Mouse (Mus musculus) embryonic facial prominence, embryonic 12.5 days (tissue): ENCODE data around the gene Dgkh. TPM values are rescaled to one million over a fixed set of nuclear protein-coding genes. Genes with fewer than 3 reads are reported as not detected.
"Not testable (repeated sequence)": the region's sequence is repeated elsewhere in the genome, so short reads cannot be mapped to it uniquely, and the experiment has no call there.

Experiments
- ATAC-seq: fragments of 200-750 bp; cut with Nextera tagmentation; 2 replicates; pipeline ENCODE4 v1.8.0; 2017; ENCODE audit not compliant: insufficient number of reproducible peaks, insufficient read depth, low FRiP score, low TSS enrichment
- H3K27ac ChIP-seq: fragments of 300-500 bp; sonication (generic); 2 replicates; pipeline ENCODE4 v1.5.1; 2016; ENCODE audit warnings: mild to moderate bottlenecking
- H3K27me3 ChIP-seq: fragments of 300-500 bp; sonication (generic); 2 replicates; pipeline ENCODE4 v1.6.1; 2016; ENCODE audit warnings: mild to moderate bottlenecking, moderate library complexity
- H3K36me3 ChIP-seq: fragments of 300-500 bp; sonication (generic); 2 replicates; pipeline ENCODE4 v1.6.1; 2016; ENCODE audit warnings: mild to moderate bottlenecking
- H3K4me1 ChIP-seq: fragments of 300-500 bp; sonication (generic); 2 replicates; pipeline ENCODE4 v1.6.1; 2016
- H3K4me2 ChIP-seq: fragments of 300-500 bp; sonication (generic); replicated peaks from 2 replicates; pipeline ENCODE4 v1.6.1; 2016; ENCODE audit warnings: mild to moderate bottlenecking, moderate library complexity
- H3K4me3 ChIP-seq: fragments of 300-500 bp; sonication (generic); 2 replicates; pipeline ENCODE4 v1.5.1; 2016; ENCODE audit warnings: mild to moderate bottlenecking
- H3K9ac ChIP-seq: fragments of 300-500 bp; sonication (generic); 2 replicates; pipeline ENCODE4 v1.6.1; 2016; ENCODE audit warnings: mild to moderate bottlenecking, moderate library complexity
- H3K9me3 ChIP-seq: fragments of 300-500 bp; sonication (generic); 2 replicates; pipeline ENCODE4 v1.6.1; 2016; ENCODE audit warnings: mild to moderate bottlenecking, moderate library complexity
- WGBS: fragments of 180-500 bp; shearing (Covaris S2); methylation state at CpG from one replicate; pipeline ENCODE4 v1.1.7; 2016; 5-methylcytosine and 5-hydroxymethylcytosine counted together
- polyA plus RNA-seq: library from polyadenylated mRNA; unstranded; fragments of >200 nt; fragmentation: Nextera tagmentation; extraction: Ambion mirVana; gene quantifications from 2 replicates; pipeline ENCODE4 v1.2.1, GENCODE M21; 2016

Dgkh gene
- polyA plus RNA-seq, 1 experiment from 2014 or later, result 2.2 TPM

DNA sequence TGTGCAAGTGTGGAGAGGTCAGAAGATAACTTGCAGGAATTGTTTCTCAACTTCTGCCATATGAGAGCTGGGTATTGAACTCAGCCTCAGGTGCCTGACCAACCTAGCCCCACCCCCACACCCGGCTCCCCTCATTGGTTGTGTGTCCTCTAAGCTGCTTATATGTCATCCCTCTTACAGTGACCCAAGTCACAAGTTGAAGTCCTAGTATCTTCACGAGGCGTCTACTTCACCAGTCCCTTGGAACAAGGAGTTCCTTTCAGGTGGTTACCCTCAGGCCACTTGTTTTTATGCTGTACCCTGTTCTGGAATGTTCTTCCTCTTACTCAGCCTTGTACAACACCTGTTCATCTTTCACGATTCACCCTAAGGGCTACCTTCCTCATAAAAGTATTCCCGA, 2.0 kb upstream of the Dgkh start:
- Histone ChIP-seq H3K27me3 (peaks cover 8% of the 10 kb centered on the region), H3K4me3 (no peak overlapping the region), H3K4me2 (no peak overlapping the region), H3K4me1 (peaks cover 5% of the 10 kb centered on the region; the same call in 1 of the 2 replicates), H3K9ac (no peak overlapping the region), H3K9me3 (no peaks in the 10 kb centered on the region), H3K27ac (no peak overlapping the region), H3K36me3 (no peaks in the 10 kb centered on the region)
- ATAC-seq, result no peak
- WGBS, result 42% methylated on average over 5 of the region's 5 CpGs

- H3K36me3 ChIP-seq, H3K4me2 ChIP-seq, H3K27ac ChIP-seq, ATAC-seq, H3K27me3 ChIP-seq, H3K9ac ChIP-seq, H3K9me3 ChIP-seq, H3K4me3 ChIP-seq, H3K4me1 ChIP-seq: not testable (repeated sequence)
- 30% methylated on average over 5 of the region's 5 CpGs for WGBS
Measured at GRCm38 (mm10) chr14:78734203-78734602, 1.6 kb upstream of the Dgkh start.

- Histone ChIP-seq H3K36me3 (no peaks in the 10 kb centered on the region), H3K27me3 (peaks cover 8% of the 10 kb centered on the region), H3K4me2 (peak overlapping the region; percentile 97), H3K4me1 (peaks cover 5% of the 10 kb centered on the region; the same call in 1 of the 2 replicates), H3K9ac (peak overlapping the region; percentile 82; the same call in 1 of the 2 replicates), H3K27ac (0 out of 2 replicates have a peak overlapping the region, but pooled peaks have one; percentile 61), H3K4me3 (peak overlapping the region; percentile 74), H3K9me3 (no peaks in the 10 kb centered on the region)
- 20% methylated on average over 12 of the region's 12 CpGs for WGBS
- no peak for ATAC-seq
Measured at GRCm38 (mm10) chr14:78733366-78734076, 945 bp upstream of the Dgkh start.

DNA sequence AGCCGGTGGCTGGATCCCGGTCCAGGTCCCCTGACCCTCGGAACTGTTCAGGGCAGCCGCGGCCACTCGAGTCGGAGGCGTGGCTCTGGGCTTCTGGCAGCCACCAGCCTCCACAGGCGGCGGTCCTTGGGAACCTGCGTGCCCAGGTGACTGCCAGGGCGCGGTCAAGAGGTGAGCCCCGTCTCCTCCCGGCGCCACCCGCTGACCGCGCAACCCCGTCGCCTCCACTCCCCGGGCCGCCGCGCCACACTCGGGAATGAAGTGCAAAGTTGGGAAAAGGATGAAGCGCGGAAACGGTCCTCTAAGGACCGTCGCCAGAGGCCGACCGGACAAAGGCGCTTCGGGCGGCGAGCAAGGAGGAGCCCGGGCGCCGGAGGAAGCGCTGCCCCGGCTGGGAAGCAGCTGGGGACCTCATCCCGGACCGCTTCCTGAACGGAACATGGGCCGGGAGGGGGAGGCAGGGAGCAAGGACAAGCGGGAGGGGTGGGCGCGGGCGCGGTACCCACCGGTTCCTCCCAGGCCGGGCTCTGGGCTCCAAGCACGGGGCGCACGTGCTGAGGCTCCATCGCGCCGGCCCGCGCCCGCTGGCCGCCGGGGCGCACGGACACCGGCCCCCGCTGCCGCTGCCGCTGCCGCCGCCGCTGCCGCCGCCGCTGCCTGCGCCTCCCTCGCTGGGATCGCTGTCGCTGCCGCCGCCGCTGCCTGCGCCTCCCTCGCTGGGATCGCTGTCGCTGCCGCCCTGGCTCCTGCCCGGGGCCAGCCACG, 542 bp downstream of the Dgkh start:
- WGBS, result under 1% methylated on average over 81 of the region's 90 CpGs
- H3K4me1 ChIP-seq, result peaks cover 5% of the 10 kb centered on the region; the same call in 1 of the 2 replicates

DNA sequence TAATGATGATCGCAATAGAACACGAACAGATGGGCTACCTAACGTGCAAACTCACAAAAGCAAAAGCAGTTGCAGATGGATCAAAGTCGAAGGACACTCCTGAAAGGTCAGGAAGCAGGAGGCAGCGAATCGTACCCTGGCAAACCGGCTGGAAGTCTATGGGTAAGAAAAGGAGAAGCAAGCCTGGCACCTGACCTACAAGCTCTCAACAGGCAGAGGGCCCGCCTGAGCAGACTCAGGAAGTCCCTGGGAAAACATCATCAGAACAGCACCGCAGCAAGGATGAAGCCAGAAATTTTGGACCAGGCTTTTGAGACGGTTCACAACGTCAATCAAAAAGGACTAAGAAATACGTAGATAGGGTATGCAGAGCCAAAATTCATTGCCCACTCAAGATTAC, 1.3 kb downstream of the Dgkh start:
- Histone ChIP-seq H3K4me2 (peak overlapping the region; percentile 97), H3K4me3 (peak overlapping the region; percentile 74), H3K27me3 (peaks cover 8% of the 10 kb centered on the region), H3K27ac (no peak overlapping the region), H3K9ac (peak overlapping the region; percentile 82; the same call in 1 of the 2 replicates), H3K36me3 (no peaks in the 10 kb centered on the region), H3K4me1 (peaks cover 5% of the 10 kb centered on the region; the same call in 1 of the 2 replicates), H3K9me3 (no peaks in the 10 kb centered on the region)
- WGBS, result 6% methylated on average over 12 of the region's 12 CpGs
- no peak for ATAC-seq

More for the DNA sequence above, 542 bp downstream of the Dgkh start:
- H3K27me3 ChIP-seq, result peaks cover 8% of the 10 kb centered on the region
- H3K36me3 ChIP-seq, result no peaks in the 10 kb centered on the region
- H3K4me2 ChIP-seq, result peak overlapping the region; percentile 97
- peak overlapping the region; percentile 82 for H3K9ac ChIP-seq
- no peaks in the 10 kb centered on the region for H3K9me3 ChIP-seq
- H3K27ac ChIP-seq, result 0 out of 2 replicates have a peak overlapping the region, but pooled peaks have one; percentile 57
- H3K4me3 ChIP-seq, result peak overlapping the region; percentile 74
- peak; percentile 67; the same call in 1 of the 2 replicates for ATAC-seq

- peak overlapping the region; percentile 73 for H3K4me3 ChIP-seq
- no peak overlapping the region for H3K27ac ChIP-seq
- no peak for ATAC-seq
- H3K9ac ChIP-seq, result no peak overlapping the region
- peaks cover 9% of the 10 kb centered on the region; the same call in 1 of the 2 replicates for H3K27me3 ChIP-seq
- H3K4me1 ChIP-seq, result no peaks in the 10 kb centered on the region
- peak overlapping the region; percentile 88 for H3K4me2 ChIP-seq
- 5% methylated on average over 13 of the region's 13 CpGs for WGBS
- H3K9me3 ChIP-seq, result no peaks in the 10 kb centered on the region
- H3K36me3 ChIP-seq, result no peaks in the 10 kb centered on the region
Measured at GRCm38 (mm10) chr14:78725976-78726375, 6.6 kb downstream of the Dgkh start.

GRCm38 (mm10) chr14:78725307-78725956, 7.1 kb downstream of the Dgkh start:
- Histone ChIP-seq H3K4me3 (peak overlapping the region; percentile 73), H3K4me1 (no peaks in the 10 kb centered on the region), H3K9me3 (no peaks in the 10 kb centered on the region), H3K36me3 (no peaks in the 10 kb centered on the region), H3K27ac (no peak overlapping the region), H3K27me3 (peaks cover 9% of the 10 kb centered on the region; the same call in 1 of the 2 replicates), H3K4me2 (peak overlapping the region; percentile 88), H3K9ac (peak overlapping the region; percentile 71)
- WGBS, result 2% methylated on average over 26 of the region's 26 CpGs
- ATAC-seq, result no peak

DNA sequence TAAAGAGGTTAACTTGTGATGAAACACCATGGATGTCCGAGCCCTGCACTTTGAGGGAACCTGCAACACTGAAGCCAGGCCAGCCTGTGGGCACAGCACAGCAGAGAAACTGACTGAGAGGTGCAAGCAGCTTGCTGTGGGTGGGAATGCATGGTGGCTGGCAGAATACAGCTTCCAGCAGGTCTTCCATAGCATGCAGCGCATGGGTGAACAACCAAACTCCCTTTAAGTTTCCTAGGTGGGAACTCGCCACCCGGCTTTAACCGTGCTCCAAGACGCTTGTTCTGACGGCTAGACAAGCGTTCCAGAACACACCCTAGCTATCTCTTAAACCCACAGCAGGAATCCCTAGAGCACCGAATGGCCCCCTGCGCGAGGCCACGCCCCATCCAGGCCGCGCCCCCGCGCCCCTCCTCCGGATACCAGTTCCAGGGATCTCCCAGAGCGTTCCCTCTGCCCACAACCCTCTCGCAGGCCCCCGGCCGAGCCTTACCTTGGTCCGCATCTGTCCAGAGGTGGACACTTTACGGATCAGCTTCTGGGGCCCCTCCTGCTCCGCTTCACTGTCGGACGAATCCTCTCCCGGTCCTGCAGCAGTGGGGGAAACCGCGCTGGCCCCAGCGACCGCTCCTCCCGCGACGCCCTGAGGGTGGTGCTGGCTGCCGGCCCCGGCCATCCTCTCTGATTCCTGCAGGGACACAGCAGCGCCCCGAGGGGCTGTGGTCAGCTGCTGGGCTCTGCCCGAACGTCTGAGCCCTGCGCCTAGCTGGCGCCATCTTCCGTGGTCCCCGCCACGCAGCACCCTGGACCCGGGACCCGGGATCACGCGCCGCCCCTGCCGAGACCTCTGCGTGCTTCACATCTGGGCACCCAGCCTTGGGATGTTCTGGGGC, 7.9 kb downstream of the Dgkh start:
- ATAC-seq, result peak; percentile 84
- Histone ChIP-seq H3K27me3 (peaks cover 9% of the 10 kb centered on the region; the same call in 1 of the 2 replicates), H3K27ac (no peak overlapping the region; the same call in 1 of the 2 replicates), H3K4me2 (peak overlapping the region; percentile 88), H3K9ac (peak overlapping the region; percentile 71), H3K4me1 (no peaks in the 10 kb centered on the region), H3K9me3 (no peaks in the 10 kb centered on the region), H3K4me3 (peak overlapping the region; percentile 73), H3K36me3 (no peaks in the 10 kb centered on the region)
- 1% methylated on average over 52 of the region's 52 CpGs for WGBS

GRCm38 (mm10) chr14:78723655-78724054, 8.9 kb downstream of the Dgkh start:
- not testable (repeated sequence) for H3K9me3 ChIP-seq, H3K27me3 ChIP-seq, H3K4me2 ChIP-seq, H3K9ac ChIP-seq, H3K4me1 ChIP-seq, H3K36me3 ChIP-seq, H3K27ac ChIP-seq, H3K4me3 ChIP-seq, ATAC-seq
- WGBS, result 92% methylated on average over 4 of the region's 4 CpGs

DNA sequence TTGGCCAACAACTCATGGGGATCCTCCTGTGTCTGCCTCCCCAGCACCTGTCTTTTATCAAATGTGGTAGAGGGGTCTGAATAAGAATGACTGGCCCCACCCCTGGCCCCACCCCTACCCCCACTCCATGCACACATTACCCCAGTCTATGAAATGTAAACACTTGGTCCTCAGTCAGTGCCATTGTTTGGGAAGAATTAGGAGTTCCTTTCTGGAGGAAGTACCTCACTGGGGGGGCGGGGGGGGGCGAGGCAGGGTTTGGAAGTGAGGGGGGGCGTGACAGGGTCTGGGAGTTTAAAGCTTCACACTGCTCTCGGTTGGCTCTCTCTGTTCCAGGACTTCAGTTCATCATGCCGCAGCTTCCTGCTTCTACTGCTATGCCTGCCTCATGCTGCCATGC, 10.5 kb downstream of the Dgkh start:
- Histone ChIP-seq H3K9ac (no peak overlapping the region), H3K9me3 (no peaks in the 10 kb centered on the region), H3K4me1 (no peaks in the 10 kb centered on the region), H3K4me2 (no peak overlapping the region), H3K36me3 (no peaks in the 10 kb centered on the region), H3K27ac (no peak overlapping the region), H3K4me3 (no peak overlapping the region), H3K27me3 (peaks cover 9% of the 10 kb centered on the region; the same call in 1 of the 2 replicates)
- 82% methylated on average over 5 of the region's 5 CpGs for WGBS
- no peak for ATAC-seq

GRCm38 (mm10) chr14:78716035-78716434, 16.5 kb downstream of the Dgkh start:
- Histone ChIP-seq H3K9ac (no peak overlapping the region), H3K36me3 (no peaks in the 10 kb centered on the region), H3K27ac (no peak overlapping the region), H3K27me3 (no peaks in the 10 kb centered on the region), H3K4me2 (no peak overlapping the region), H3K9me3 (no peaks in the 10 kb centered on the region), H3K4me3 (no peak overlapping the region), H3K4me1 (peaks cover 8% of the 10 kb centered on the region)
- ATAC-seq, result no peak
- WGBS, result 88% methylated on average over 7 of the region's 7 CpGs
